Mouse (Mus musculus) B cell, adult 2 months (primary cell): Measurements from ENCODE around the gene Wee1.
"Not testable (repeated sequence)": the region's sequence is repeated elsewhere in the genome, so short reads cannot be mapped to it uniquely, and the experiment has no call there.

Experiments used
- DNase-seq, 2 experiments: peaks; one replicate each; pipeline ENCODE4 v3.0.0; 2022

Wee1 gene

DNA sequence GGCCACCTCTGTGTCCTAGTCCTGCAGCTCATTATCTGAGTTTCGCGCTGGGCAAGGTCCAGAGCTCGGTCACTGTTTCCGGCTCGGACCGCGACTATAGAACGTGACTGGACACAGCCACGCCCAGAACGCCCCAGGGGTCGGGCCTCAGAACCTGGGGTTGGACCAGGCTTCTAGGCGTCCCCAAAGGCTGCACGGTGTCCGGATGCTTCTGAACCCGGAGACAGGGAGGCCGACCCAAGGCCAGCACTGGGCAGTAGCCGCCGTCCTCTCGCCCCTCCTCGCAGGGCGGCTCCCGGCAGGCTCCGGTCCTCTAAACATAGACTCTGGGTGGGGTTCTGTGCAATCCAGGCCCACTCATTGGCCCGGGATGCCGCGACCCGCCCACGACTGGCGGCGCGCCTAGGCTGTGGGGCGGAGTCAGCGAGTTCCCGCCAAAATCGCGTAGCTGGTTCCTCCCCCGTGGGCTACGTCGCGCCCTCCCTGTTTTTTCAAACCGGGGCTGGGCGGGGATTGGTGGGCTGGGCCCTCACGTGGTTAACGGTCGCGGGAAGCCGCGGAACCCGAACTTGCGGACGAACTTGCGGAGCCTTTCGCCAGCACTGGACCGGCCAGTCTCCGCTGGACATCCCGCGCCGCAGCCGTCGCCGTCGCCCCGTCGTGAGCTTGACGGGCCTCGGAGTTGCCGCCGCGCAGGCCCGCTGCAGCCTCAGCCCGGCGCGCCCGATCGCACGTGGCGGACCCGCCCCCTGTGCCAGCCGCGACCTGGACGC lies at the start of gene Wee1:
Wee1 (plus strand) TSS at position 531 of the 773 bp plus-strand sequence.
- DNase-seq = peak; percentile 97 to 98

- DNase-seq = no peak
Measured at GRCm38 (mm10) chr7:110078168-110078567, 43.7 kb upstream of the Wee1 start.

DNA sequence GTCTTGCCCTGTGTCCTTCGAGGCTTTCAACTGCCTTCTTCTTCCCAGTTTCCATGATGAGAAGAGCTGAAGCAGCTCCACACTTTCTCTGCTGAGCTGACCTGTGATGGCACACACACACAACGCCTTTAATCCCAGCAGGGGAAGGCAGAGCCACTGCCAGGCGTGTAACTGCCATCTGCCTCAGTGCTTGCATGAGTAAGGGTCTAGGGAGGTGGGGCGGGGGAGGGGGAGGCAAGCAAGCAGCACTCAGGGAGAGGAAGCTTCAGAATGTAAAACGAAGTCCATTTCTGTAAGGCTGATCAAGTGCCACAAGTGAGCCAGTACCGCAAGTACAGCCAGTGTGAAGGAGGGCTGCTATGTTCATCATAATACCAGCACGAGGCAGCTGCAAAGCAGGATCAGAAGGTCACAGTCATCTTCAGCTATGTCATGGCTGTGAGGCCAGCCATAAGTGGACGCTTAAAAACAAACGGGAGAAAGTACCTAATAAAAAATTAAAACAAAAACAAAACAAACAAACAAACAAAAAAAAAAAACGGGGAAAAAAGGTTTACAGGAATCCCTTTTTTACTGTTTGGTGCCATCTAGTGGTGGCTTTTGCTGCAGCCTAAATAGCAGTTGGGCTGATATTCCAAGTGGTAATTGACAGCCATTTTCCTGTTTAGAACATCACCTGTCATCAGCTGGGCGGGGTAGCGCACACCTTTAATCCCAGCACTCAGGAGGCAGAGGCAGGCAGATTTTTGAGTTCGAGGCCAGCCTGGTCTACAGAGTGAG lies 38.3 kb upstream of the Wee1 start:
- DNase-seq = peak; percentile 64 to 67

GRCm38 (mm10) chr7:110085217-110085616 lies 36.6 kb upstream of the Wee1 start:
- DNase-seq = no peak

GRCm38 (mm10) chr7:110087914-110088313 lies 33.9 kb upstream of the Wee1 start:
- DNase-seq = no peak

GRCm38 (mm10) chr7:110091670-110092069 lies 30.2 kb upstream of the Wee1 start:
- DNase-seq = peak in 1 of 2 experiments; percentile 16

GRCm38 (mm10) chr7:110096332-110096731 lies 25.5 kb upstream of the Wee1 start:
- DNase-seq = no peak

DNA sequence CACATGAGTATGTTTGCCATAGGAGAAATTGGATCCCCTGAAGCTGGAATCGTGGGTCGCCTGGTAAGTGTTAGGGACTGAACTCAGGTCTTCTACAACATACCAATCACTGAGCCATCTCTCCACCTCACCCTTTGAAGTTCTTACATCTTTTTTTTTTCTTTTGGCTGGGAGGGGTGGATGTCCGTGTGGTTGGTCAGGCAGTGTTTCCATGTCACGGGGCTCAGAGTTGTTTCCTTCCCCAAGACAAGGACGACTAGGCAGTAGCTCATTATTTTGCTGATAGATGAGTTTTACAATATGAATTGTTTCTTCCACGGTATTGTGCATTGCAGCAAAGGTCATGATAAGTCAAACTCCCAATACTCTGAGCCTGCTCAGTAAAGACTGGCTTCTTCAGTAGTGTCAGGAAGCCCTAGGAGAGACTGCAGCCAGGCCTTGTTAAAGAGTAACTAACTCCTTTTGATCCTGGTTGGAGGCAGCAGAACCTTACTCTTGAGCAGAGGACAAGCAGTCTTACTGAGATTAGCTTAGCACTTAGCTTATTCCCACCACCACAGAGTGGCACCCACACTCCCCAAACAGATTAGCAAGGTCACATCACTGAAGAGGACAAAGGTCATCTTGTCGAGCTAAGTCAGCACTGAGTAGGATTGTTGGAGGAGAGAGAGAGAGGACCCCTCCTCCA lies 24.6 kb upstream of the Wee1 start:
- DNase-seq = no peak

DNA sequence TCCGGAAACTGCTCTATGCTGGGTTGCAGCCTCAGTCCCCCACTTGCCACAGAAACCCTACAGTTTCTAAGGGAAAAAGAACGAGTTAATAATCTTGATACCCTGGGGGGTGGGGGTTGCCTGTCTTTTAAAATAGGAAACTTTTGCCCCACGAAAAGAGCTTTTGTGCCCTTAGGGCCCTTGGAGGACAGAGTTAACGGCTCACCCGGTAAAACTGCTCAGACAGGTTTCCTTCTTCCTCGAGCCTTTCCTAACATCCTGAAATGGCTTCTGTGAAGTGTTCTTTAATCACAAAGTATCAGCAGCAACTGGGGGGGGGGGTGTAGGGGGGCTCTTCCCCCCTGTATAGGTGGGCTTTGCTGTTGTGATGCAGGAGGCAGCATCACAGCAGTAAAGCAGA lies 21.0 kb upstream of the Wee1 start:
- DNase-seq = no peak

- DNase-seq = no peak
Measured at GRCm38 (mm10) chr7:110101266-110101665, 20.6 kb upstream of the Wee1 start.

- no peak for DNase-seq
Measured at GRCm38 (mm10) chr7:110105041-110105440, 16.8 kb upstream of the Wee1 start.

DNA sequence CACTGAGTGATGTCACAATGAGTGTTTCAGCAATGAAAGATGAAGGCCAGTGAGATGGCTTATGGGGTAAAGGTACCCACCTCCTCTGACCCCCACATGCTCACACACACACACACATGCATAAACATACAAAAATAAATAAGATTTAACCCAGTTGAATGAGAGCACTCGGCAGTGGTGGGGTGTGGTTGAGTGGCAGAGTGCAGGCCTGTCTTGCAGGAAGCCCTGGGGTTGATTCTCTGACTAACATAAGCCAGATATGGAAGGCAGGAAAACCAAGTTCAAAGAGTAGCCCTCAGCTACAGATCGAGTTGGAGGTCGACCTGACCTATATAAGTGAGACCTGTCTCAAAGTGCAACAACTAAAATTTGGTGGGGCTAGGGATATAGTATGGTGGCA lies 15.2 kb upstream of the Wee1 start:
- DNase-seq = no peak

DNA sequence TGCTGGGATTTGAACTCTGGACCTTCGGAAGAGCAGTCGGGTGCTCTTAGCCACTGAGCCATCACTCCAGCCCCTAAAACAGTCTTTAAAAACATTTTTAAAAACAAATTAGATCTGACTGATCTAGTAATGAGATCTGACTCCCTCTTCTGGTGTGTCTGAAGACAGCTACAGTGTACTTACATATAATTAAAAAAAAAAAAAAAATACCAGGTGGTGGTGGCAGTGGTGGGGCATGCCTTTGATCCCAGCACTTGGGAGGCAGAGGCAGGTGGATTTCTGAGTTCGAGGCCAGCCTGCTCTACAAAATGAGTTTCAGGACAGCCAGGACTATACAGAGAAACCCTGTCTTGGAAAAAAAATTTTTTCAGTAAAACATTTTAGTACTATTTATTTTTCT lies 13.3 kb upstream of the Wee1 start:
- DNase-seq = not testable (repeated sequence)

GRCm38 (mm10) chr7:110108967-110109610 lies 12.8 kb upstream of the Wee1 start:
- DNase-seq = peak; percentile 57 to 70

- DNase-seq = no peak
Measured at GRCm38 (mm10) chr7:110110061-110110656, 11.7 kb upstream of the Wee1 start.

DNA sequence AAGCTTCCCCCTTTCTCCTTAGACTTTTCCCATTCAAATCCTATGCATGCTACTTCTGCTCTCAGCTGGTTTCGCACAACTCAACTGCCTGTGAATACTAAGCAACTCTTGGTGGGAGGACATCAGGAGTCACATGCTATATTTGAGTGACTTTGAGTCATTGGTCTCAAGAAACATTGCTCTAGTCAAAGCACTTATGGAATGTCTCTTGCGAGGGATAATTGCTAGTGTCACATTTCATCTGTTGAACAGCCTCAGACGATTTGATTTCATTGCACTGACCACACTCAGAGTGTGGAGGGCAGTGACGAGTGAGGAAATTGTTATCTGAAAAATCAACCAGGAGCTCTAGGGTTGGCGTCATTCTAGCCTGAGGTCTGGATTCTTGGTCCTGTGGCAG lies 7.1 kb upstream of the Wee1 start:
- DNase-seq = no peak

DNA sequence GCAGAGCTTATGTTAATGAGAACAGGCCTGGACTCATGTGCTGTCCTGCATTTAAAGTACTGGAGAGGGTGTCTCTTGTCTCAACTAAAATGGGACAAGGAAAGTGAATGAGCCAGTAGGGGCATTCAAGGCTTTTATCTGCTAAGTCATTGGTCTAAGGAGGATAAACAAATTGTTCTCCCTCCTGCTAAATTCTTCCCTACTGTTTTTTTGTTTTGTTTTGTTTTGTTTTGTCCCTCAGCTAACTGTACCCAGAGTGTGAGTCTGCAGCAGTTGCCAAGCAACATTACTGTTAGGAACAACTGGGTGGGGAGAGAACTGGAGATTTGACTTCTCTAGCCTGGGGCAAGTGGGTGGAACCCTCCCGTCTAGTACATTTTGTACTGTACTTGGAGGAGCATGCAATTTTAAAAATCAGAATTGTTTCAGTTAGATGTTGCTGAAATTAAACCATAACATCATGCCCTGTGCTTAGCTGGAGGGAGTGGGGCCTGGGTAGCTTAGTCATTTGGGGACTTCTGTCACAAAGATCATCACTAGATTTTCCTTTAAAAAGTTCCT lies 5.0 kb upstream of the Wee1 start:
- no peak for DNase-seq

- DNase-seq = no peak
Measured at GRCm38 (mm10) chr7:110118448-110118847, 3.4 kb upstream of the Wee1 start.

GRCm38 (mm10) chr7:110120157-110120784 lies 1.6 kb upstream of the Wee1 start:
- DNase-seq = no peak

- no peak for DNase-seq
Measured at GRCm38 (mm10) chr7:110121162-110121515, 707 bp upstream of the Wee1 start.

DNA sequence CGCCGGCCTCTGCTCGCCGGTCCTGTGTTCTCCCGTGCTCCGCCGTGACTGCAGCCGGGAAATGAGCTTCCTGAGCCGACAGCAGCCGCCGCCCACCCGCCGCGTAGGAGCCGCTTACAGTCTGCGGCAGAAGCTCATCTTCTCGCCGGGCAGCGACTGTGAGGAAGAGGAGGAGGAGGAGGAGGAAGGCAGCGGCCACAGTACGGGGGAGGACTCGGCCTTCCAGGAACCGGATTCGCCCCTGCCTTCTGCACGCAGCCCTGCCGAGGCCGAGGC lies 381 bp downstream of the Wee1 start:
- no peak for DNase-seq
